Mouse (Mus musculus): ENCODE measurements around the gene 1700020D05Rik. TPM values are rescaled to one million over a fixed set of nuclear protein-coding genes. Genes with fewer than 3 reads are reported as not detected.

1700020D05Rik gene
- polyA plus RNA-seq, 1 experiment from 2014 or later = not detected

GRCm38 (mm10) chr19:5461411-5461810, 42.2 kb downstream of the 1700020D05Rik start:
- H3K36me3 ChIP-seq (ENCODE audit: control insufficient read depth, insufficient read depth, low read length) = peaks cover 42% of the 10 kb centered on the region
- peak overlapping the region; percentile 81 for H3K4me3 ChIP-seq (ENCODE audit: low read depth, low read length)
- peak overlapping the region; percentile 92 for H3K4me2 ChIP-seq (ENCODE audit: low read length)
- ATAC-seq (no peak), DNase-seq (ENCODE audit: low spot score) (no peak)
- H3K27me3 ChIP-seq (replicated peaks; ENCODE audit: control insufficient read depth, insufficient read depth, low read length) = no peaks in the 10 kb centered on the region
- WGBS = 81% methylated on average over 6 of the region's 6 CpGs
- H3K9me3 ChIP-seq (replicated peaks; ENCODE audit: control insufficient read depth, low read length) = no peaks in the 10 kb centered on the region
- no peak overlapping the region for H3K27ac ChIP-seq (ENCODE audit: low read depth, low read length)
- peak overlapping the region; percentile 80; the same call in 1 of the 2 replicates for H3K9ac ChIP-seq (ENCODE audit: low read length)
- peaks cover 21% of the 10 kb centered on the region for H3K4me1 ChIP-seq (ENCODE audit: control insufficient read depth, insufficient read depth, low read length)

DNA sequence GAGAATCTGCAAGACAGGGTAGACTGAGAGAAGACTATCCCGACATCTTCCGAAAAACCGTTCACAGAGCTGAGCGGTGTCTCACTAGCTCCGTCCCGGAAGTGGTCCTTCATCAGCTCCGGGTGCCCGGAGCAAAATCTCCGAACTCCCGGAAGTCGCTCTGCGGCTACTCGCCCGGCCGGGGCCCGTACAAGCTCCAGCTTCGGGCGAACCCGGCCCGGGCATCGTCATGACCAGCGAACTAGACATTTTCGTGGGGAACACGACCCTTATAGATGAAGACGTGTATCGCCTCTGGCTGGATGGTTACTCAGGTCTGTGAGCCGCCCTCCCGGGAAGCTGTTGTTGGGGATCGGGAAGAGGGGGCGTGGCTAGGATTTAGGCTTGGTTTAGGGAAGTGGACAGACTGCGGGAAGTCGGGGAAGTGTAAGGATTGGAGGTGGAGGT, 43.1 kb downstream of the 1700020D05Rik start, which contains the start of gene Fibp:
Gene Fibp (plus strand): TSS at position 151 of the 447 bp plus-strand sequence.
- peaks cover 30% of the 10 kb centered on the region for H3K4me1 ChIP-seq (ENCODE audit: control insufficient read depth, insufficient read depth, low read length)
- peaks cover 33% of the 10 kb centered on the region for H3K36me3 ChIP-seq (ENCODE audit: control insufficient read depth, insufficient read depth, low read length)
- DNase-seq (ENCODE audit: low spot score) (peak; percentile 94), ATAC-seq (peak; percentile 54)
- peak within 1 kb of the TSS; percentile 81 for H3K4me3 ChIP-seq (ENCODE audit: low read depth, low read length)
- H3K4me2 ChIP-seq (ENCODE audit: low read length) = peak within 1 kb of the TSS; percentile 92
- peak within 1 kb of the TSS; percentile 80 for H3K9ac ChIP-seq (ENCODE audit: low read length)
- WGBS = 1% methylated on average over 32 of the region's 32 CpGs
- H3K27ac ChIP-seq (ENCODE audit: low read depth, low read length) = peak within 1 kb of the TSS; percentile 55
- H3K27me3 ChIP-seq (replicated peaks; ENCODE audit: control insufficient read depth, insufficient read depth, low read length) = no peaks in the 10 kb centered on the region
- H3K9me3 ChIP-seq (replicated peaks; ENCODE audit: control insufficient read depth, low read length) = no peaks in the 10 kb centered on the region

DNA sequence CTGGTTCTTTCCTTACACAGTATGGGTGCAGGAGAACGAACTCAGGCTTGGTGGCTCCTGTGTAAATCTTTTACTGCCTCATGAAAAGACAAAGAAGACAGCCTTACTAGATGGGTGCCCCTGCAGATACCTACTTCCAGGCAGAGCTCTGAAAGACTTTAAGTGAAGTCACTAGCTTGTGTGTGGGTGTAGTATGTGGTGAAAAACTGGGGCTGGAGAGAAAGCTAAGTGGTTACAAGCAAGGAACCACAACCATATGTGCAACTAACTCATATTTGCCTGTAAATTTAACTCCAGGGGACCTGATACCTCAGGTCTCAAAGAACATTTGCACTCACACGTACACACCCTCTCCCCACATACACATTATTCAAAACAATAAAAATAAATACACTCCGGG, 43.7 kb downstream of the 1700020D05Rik start:
- H3K4me1 ChIP-seq (ENCODE audit: control insufficient read depth, insufficient read depth, low read length) = peaks cover 34% of the 10 kb centered on the region
- no peaks in the 10 kb centered on the region for H3K9me3 ChIP-seq (replicated peaks; ENCODE audit: control insufficient read depth, low read length)
- peak overlapping the region; percentile 80 for H3K9ac ChIP-seq (ENCODE audit: low read length)
- ATAC-seq = no peak
- peaks cover 27% of the 10 kb centered on the region for H3K36me3 ChIP-seq (ENCODE audit: control insufficient read depth, insufficient read depth, low read length)
- DNase-seq (ENCODE audit: low spot score) = no peak
- H3K27ac ChIP-seq (ENCODE audit: low read depth, low read length) = peak overlapping the region; percentile 55; the same call in 1 of the 2 replicates
- peak overlapping the region; percentile 81 for H3K4me3 ChIP-seq (ENCODE audit: low read depth, low read length)
- no peaks in the 10 kb centered on the region for H3K27me3 ChIP-seq (replicated peaks; ENCODE audit: control insufficient read depth, insufficient read depth, low read length)
- peak overlapping the region; percentile 92 for H3K4me2 ChIP-seq (ENCODE audit: low read length)
- 29% methylated on average over 3 of the region's 3 CpGs for WGBS

DNA sequence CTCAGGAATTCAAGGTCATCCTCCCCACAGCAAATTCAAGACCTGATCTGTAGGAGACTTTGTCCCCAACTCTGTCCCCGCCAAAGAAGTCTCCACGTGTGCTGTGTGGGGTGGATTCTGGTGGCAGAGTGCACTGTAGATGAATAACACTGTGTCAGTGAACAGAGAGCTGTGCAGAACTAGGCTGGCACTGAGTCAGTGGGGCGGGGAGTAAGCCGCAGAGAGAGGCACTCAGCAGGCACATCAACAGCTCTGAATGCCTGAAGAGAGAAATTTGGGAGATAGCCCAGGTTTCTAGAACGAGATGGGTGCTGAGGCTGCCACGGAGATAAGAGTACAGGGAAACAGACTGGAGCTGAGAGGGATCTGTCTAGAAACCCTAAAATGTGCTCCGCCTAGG, 44.6 kb downstream of the 1700020D05Rik start:
- DNase-seq (ENCODE audit: low spot score) = no peak
- 60% methylated on average over 7 of the region's 7 CpGs for WGBS

DNA sequence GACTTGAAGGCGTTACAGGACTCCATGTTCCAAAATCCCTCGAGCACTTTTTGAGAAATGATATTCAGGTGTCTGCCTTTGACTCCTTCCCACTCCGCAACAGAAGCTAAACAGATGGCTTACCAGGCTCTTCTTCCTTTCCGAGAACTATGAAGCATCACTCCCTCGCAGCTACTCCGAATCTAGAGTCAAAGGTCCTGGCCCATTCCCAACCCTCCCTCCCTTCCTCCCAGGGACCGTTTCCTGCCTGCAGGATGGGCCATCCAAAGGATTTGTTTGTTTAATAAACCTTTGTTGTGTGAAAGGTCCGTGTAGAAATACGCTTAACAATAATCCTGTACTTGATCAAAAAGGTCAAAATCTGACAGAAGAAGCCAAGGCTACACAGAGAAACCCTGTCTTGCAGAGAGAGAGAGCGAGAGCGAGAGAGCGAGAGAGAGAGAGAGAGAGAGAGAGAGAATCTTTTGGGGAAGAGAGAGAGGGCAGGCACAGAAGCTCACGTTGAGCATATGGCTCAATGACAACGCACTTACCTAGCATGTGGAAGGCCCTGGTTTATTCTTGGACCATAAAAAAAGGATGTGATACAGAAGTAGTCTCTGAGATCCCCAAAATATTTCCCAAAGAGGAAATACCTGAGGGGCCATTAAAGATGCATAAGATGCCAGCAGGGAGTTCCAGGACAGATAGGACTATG, 45.7 kb downstream of the 1700020D05Rik start, which contains the start of gene Ccdc85b:
Gene Ccdc85b (minus strand): TSS at position 149 of the 697 bp plus-strand sequence.
- peaks cover 30% of the 10 kb centered on the region for H3K4me1 ChIP-seq (ENCODE audit: control insufficient read depth, insufficient read depth, low read length)
- H3K27ac ChIP-seq (ENCODE audit: low read depth, low read length) = peak within 1 kb of the TSS; percentile 94
- H3K9ac ChIP-seq (ENCODE audit: low read length) = peak within 1 kb of the TSS; percentile 88
- H3K4me2 ChIP-seq (ENCODE audit: low read length) = peak within 1 kb of the TSS; percentile 88
- peaks cover 14% of the 10 kb centered on the region for H3K36me3 ChIP-seq (ENCODE audit: control insufficient read depth, insufficient read depth, low read length)
- H3K4me3 ChIP-seq (ENCODE audit: low read depth, low read length) = peak within 1 kb of the TSS; percentile 74
- no peaks in the 10 kb centered on the region for H3K9me3 ChIP-seq (replicated peaks; ENCODE audit: control insufficient read depth, low read length)
- DNase-seq (ENCODE audit: low spot score) (no peak), ATAC-seq (peak; percentile 14)
- WGBS = 13% methylated on average over 14 of the region's 14 CpGs
- H3K27me3 ChIP-seq (replicated peaks; ENCODE audit: control insufficient read depth, insufficient read depth, low read length) = no peaks in the 10 kb centered on the region

More for the DNA sequence above, 44.6 kb downstream of the 1700020D05Rik start:
- Histone ChIP-seq H3K4me2 (ENCODE audit: low read length) (no peak overlapping the region), H3K4me1 (ENCODE audit: control insufficient read depth, insufficient read depth, low read length) (peaks cover 32% of the 10 kb centered on the region), H3K27ac (ENCODE audit: low read depth, low read length) (no peak overlapping the region), H3K4me3 (ENCODE audit: low read depth, low read length) (no peak overlapping the region), H3K9me3 (replicated peaks; ENCODE audit: control insufficient read depth, low read length) (no peaks in the 10 kb centered on the region), H3K36me3 (ENCODE audit: control insufficient read depth, insufficient read depth, low read length) (peaks cover 21% of the 10 kb centered on the region), H3K27me3 (replicated peaks; ENCODE audit: control insufficient read depth, insufficient read depth, low read length) (no peaks in the 10 kb centered on the region), H3K9ac (ENCODE audit: low read length) (no peak overlapping the region)
- no peak for ATAC-seq

- Histone ChIP-seq H3K27me3 (replicated peaks; ENCODE audit: control insufficient read depth, insufficient read depth, low read length) (no peaks in the 10 kb centered on the region), H3K4me1 (ENCODE audit: control insufficient read depth, insufficient read depth, low read length) (peaks cover 30% of the 10 kb centered on the region), H3K9ac (ENCODE audit: low read length) (peak overlapping the region; percentile 88), H3K4me3 (ENCODE audit: low read depth, low read length) (peak overlapping the region; percentile 74), H3K9me3 (replicated peaks; ENCODE audit: control insufficient read depth, low read length) (no peaks in the 10 kb centered on the region), H3K27ac (ENCODE audit: low read depth, low read length) (peak overlapping the region; percentile 94), H3K36me3 (ENCODE audit: control insufficient read depth, insufficient read depth, low read length) (peaks cover 7% of the 10 kb centered on the region; the same call in 1 of the 2 replicates), H3K4me2 (ENCODE audit: low read length) (peak overlapping the region; percentile 88)
- ATAC-seq (peak; percentile 96), DNase-seq (ENCODE audit: low spot score) (peak; percentile 97)
- under 1% methylated on average over 64 of the region's 70 CpGs for WGBS
Observed at GRCm38 (mm10) chr19:5456922-5457745, 46.5 kb downstream of the 1700020D05Rik start.

DNA sequence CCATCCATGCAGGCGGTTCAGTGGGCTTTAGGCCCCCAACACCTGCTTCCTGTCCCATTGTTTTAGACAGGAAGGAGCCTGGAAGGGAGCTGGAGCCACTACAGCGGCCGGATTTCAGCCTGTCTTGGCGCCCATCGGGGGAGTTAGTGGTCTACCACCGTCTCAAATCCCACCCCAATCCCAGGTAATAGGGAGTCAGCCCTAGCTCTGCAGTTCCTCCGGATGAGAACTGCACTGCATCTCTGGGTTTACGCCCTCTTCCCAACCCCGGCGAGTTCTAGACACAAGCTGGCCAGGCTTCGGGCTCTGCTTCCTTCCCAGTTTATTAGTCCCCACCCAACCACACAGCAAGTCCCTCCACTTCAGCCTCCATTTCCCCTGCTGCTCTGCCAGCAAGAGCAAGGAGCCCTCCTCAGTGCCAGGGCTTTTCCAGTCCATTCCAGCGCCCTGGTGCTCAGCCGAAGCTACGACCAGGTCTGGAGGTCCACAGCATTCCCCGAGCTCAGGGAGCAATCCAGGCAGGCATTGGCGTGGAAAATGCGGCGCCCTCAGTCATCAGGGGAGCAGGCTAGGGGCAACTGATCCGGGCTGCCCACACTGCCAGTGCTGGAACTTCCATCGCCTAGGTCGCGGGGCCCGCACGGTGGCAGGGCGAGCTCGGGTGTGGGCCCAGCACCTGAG, 47.2 kb downstream of the 1700020D05Rik start:
- Histone ChIP-seq H3K27me3 (replicated peaks; ENCODE audit: control insufficient read depth, insufficient read depth, low read length) (no peaks in the 10 kb centered on the region), H3K9ac (ENCODE audit: low read length) (peak overlapping the region; percentile 88), H3K9me3 (replicated peaks; ENCODE audit: control insufficient read depth, low read length) (no peaks in the 10 kb centered on the region), H3K4me3 (ENCODE audit: low read depth, low read length) (peak overlapping the region; percentile 74), H3K27ac (ENCODE audit: low read depth, low read length) (peak overlapping the region; percentile 94), H3K4me1 (ENCODE audit: control insufficient read depth, insufficient read depth, low read length) (peaks cover 29% of the 10 kb centered on the region), H3K36me3 (ENCODE audit: control insufficient read depth, insufficient read depth, low read length) (peaks cover 3% of the 10 kb centered on the region; the same call in 1 of the 2 replicates), H3K4me2 (ENCODE audit: low read length) (peak overlapping the region; percentile 88)
- ATAC-seq = no peak
- WGBS = 4% methylated on average over 26 of the region's 26 CpGs
- no peak for DNase-seq (ENCODE audit: low spot score)

DNA sequence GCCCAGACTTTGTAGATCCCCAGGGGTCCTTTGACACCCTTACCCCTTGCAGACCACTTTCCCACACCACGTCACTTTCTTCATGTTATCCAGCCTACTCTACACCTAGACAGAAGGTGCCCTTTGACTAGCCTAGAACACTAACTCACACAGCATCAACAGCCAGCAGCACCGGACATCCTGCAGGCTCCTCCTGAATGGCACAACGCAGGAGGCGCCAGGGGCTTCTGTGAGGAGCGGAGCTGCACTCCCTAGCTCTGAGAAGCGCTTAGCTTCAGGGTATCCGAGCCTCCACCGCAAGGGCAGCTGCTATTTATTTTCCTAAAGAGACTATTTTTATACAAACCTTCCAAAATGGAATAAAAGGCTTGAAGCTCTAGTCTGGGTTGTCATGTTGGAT, 48.0 kb downstream of the 1700020D05Rik start:
- H3K4me2 ChIP-seq (ENCODE audit: low read length) = peak overlapping the region; percentile 88
- peak overlapping the region; percentile 88 for H3K9ac ChIP-seq (ENCODE audit: low read length)
- peaks cover 3% of the 10 kb centered on the region; the same call in 1 of the 2 replicates for H3K36me3 ChIP-seq (ENCODE audit: control insufficient read depth, insufficient read depth, low read length)
- no peak for DNase-seq (ENCODE audit: low spot score)
- 67% methylated on average over 8 of the region's 8 CpGs for WGBS
- peaks cover 24% of the 10 kb centered on the region for H3K4me1 ChIP-seq (ENCODE audit: control insufficient read depth, insufficient read depth, low read length)
- ATAC-seq = no peak
- no peaks in the 10 kb centered on the region for H3K9me3 ChIP-seq (replicated peaks; ENCODE audit: control insufficient read depth, low read length)
- H3K4me3 ChIP-seq (ENCODE audit: low read depth, low read length) = 0 out of 2 replicates have a peak overlapping the region, but pooled peaks have one; percentile 74
- no peak overlapping the region for H3K27ac ChIP-seq (ENCODE audit: low read depth, low read length)
- no peaks in the 10 kb centered on the region for H3K27me3 ChIP-seq (replicated peaks; ENCODE audit: control insufficient read depth, insufficient read depth, low read length)

Measured in forebrain, embryonic 14.5 days (tissue).